Mouse (Mus musculus) spleen, postnatal 14 days (tissue): ENCODE data around the gene Exosc1.

Experiments
- DNase-seq, 2 experiments: peaks; one replicate each; pipeline ENCODE4 v3.0.0; 2021 to 2022; ENCODE audit warnings: low spot score in 2 of 2

Gene Exosc1

GRCm38 (mm10) chr19:41874356-41874755 lies 58.9 kb downstream of the Exosc1 start:
- no peak for DNase-seq
